Mouse (Mus musculus): ENCODE results near the gene Hils1. TPM values are rescaled to one million over a fixed set of nuclear protein-coding genes. Genes with fewer than 3 reads are reported as not detected.
A peak's percentile ranks its signal among the peaks of the same experiment; 100 is the strongest.

The Hils1 gene
- total and polyA plus RNA-seq, 3 experiments: not detected

DNA sequence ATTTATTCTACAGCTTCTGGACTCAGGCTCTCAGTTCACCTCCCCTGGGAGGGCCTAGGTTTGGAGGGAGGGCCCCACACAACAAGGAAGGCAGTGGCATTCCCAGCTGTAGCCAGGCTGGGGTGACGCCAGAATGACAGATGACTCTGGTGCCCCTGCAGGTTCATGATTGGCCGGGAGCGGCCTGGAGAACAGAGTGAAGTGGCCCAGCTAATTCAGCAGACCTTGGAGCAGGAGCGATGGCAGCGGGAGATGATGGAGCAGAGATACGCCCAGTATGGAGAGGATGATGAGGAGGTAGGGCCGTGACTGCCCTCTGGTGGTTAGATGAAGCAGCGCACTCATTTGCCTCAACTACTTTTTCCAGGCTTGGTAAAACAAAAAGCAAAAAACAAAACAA is 33.7 kb downstream of the Hils1 start:
- ATAC-seq (ENCODE audit: extremely low read depth, insufficient number of reproducible peaks, low FRiP score, poor library complexity, severe bottlenecking): no peak
- H3K36me3 ChIP-seq (replicated peaks): peaks cover 100% of the 10 kb centered on the region
- peak; percentile 71 for DNase-seq (ENCODE audit: low spot score)
- H3K9me3 ChIP-seq (replicated peaks): no peaks in the 10 kb centered on the region
- H3K27me3 ChIP-seq (ENCODE audit: insufficient read depth, low read length): no peaks in the 10 kb centered on the region
- no peak for TF ChIP-seq GATA1 (IDR thresholded peaks at IDR 0.05; ENCODE audit: borderline replicate concordance, low read length)
- TF ChIP-seq TAL1 (conservative IDR thresholded peaks at IDR 0.05; ENCODE audit: low read depth, low read length): no peak
- TF ChIP-seq GATA2 (IDR thresholded peaks at IDR 0.05; ENCODE audit: borderline replicate concordance, low read depth, low read length): no peak
- peak; percentile 92 for TF ChIP-seq CTCF (IDR thresholded peaks at IDR 0.05; ENCODE audit: low read depth, low read length)
- H3K4me1 ChIP-seq (ENCODE audit: insufficient read depth, low read depth, low read length): peaks cover 99% of the 10 kb centered on the region
- H3K4me3 ChIP-seq (ENCODE audit: low read depth, low read length): peak overlapping the region; percentile 60; the same call in 1 of the 2 replicates

DNA sequence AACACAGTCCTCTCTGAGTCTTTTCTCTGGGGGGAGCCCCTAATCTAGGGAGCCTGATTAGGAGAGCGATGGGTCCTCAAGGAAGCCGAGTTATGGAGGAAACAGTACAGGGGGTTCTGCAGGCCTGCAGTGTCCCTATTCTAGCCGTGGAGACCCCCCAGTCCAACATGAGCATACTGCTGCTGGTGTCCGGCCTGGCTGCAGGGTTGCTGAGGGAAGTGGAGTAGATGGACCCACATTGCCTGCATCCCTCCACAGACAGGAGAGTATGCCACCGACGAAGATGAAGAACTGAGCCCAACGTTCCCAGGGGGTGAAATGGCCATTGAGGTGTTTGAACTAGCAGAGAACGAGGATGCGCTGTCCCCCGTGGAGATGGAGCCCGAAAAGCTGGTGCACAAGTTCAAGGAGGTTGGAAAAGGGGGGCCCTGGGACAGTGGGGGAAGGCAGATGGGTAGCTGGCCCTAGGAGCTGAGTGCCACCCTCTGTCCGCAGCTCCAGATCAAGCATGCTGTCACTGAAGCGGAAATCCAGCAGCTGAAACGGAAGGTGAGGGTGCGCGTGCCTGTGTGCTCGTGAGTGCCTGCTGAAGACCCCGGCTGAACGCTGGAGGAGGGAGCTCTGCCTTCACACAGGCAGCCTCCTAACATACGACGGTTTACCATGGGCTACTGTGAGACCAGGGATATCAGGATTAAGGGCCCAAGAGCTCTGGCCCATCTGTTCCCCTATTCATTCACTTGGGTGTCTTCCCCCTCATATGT is 34.4 kb downstream of the Hils1 start:
- Histone ChIP-seq H3K36me3 (replicated peaks) (peaks cover 96% of the 10 kb centered on the region), H3K27me3 (ENCODE audit: insufficient read depth, low read length) (no peaks in the 10 kb centered on the region), H3K9me3 (replicated peaks) (no peaks in the 10 kb centered on the region), H3K4me1 (ENCODE audit: insufficient read depth, low read depth, low read length) (peaks cover 99% of the 10 kb centered on the region), H3K4me3 (ENCODE audit: low read depth, low read length) (0 out of 2 replicates have a peak overlapping the region, but pooled peaks have one; percentile 9)
- DNase-seq (ENCODE audit: low spot score) (no peak), ATAC-seq (ENCODE audit: extremely low read depth, insufficient number of reproducible peaks, low FRiP score, poor library complexity, severe bottlenecking) (no peak)
- TF ChIP-seq GATA2 (IDR thresholded peaks at IDR 0.05; ENCODE audit: borderline replicate concordance, low read depth, low read length) (no peak), GATA1 (IDR thresholded peaks at IDR 0.05; ENCODE audit: borderline replicate concordance, low read length) (no peak), POLR2AphosphoS5 (IDR thresholded peaks at IDR 0.05; ENCODE audit: insufficient replicate concordance, low read depth, low read length) (no peak), CTCF (IDR thresholded peaks at IDR 0.05; ENCODE audit: low read depth, low read length) (no peak; the same call in 1 of the 2 replicates), TAL1 (conservative IDR thresholded peaks at IDR 0.05; ENCODE audit: low read depth, low read length) (no peak)

DNA sequence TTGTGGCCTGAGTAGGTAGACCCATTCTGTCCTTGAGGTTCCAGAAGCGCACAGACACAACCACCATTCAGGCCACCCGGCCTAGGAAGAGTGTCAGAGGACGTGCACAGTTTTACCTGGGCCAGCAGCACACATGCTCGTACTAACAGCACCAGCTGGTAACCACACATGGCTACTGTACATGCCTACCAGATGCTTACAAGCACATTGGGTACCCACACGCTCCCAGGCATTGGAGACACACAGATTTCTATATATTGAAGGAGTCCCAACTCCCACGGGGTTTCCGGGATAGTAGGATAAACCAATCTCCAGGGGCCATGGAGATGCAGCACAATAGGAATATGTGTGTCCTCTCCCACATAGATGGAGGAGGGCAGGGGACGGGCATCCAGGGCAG is 35.3 kb downstream of the Hils1 start:
- no peak for TF ChIP-seq GATA1 (IDR thresholded peaks at IDR 0.05; ENCODE audit: borderline replicate concordance, low read length)
- no peak for TF ChIP-seq TAL1 (conservative IDR thresholded peaks at IDR 0.05; ENCODE audit: low read depth, low read length)
- no peak for TF ChIP-seq CTCF (IDR thresholded peaks at IDR 0.05; ENCODE audit: low read depth, low read length)
- no peak for TF ChIP-seq POLR2AphosphoS5 (IDR thresholded peaks at IDR 0.05; ENCODE audit: insufficient replicate concordance, low read depth, low read length)
- no peak for TF ChIP-seq GATA2 (IDR thresholded peaks at IDR 0.05; ENCODE audit: borderline replicate concordance, low read depth, low read length)
- peaks cover 89% of the 10 kb centered on the region for H3K36me3 ChIP-seq (replicated peaks)
- H3K4me1 ChIP-seq (ENCODE audit: insufficient read depth, low read depth, low read length): peaks cover 99% of the 10 kb centered on the region
- no peak for ATAC-seq (ENCODE audit: extremely low read depth, insufficient number of reproducible peaks, low FRiP score, poor library complexity, severe bottlenecking)
- no peaks in the 10 kb centered on the region for H3K9me3 ChIP-seq (replicated peaks)
- DNase-seq (ENCODE audit: low spot score): no peak
- no peak overlapping the region for H3K4me3 ChIP-seq (ENCODE audit: low read depth, low read length)
- no peaks in the 10 kb centered on the region for H3K27me3 ChIP-seq (ENCODE audit: insufficient read depth, low read length)

DNA sequence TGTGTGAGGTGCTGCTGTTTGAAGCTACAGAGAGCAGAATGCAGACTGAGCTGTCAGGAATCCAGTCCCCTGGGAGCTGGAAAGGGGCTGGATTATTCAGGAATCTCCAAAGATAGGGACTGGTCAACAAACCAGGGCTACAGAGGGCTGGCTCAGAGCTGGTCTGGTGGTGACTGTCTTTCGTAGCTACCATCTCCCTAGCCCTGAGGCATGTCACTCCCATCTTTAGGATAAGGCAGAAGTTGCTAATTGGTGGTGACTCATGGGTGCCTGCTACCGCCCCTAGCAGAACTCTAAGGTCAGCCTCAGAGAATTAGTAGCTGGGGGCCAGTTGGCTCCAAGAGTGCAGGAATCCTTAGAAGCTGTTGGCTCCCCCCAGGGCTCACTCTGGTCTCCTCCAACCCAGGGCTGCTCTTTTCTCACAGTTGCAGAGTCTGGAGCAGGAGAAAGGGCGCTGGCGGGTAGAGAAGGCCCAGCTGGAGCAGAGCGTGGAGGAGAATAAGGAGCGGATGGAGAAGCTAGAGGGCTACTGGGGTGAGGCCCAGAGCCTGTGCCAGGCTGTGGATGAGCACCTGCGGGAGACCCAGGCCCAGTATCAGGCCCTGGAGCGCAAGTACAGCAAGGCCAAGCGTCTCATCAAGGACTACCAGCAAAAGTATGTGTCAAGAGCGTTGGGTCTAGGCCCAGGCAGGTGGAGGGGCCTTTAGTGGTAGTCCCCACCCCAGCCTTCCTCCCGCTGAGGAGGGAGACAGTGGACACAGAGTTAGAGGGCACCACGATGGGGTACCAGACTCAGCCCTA is 36.9 kb downstream of the Hils1 start:
- Histone ChIP-seq H3K4me3 (ENCODE audit: low read depth, low read length) (no peak overlapping the region), H3K9me3 (replicated peaks) (no peaks in the 10 kb centered on the region), H3K4me1 (ENCODE audit: insufficient read depth, low read depth, low read length) (peaks cover 99% of the 10 kb centered on the region), H3K36me3 (replicated peaks) (peaks cover 79% of the 10 kb centered on the region), H3K27me3 (ENCODE audit: insufficient read depth, low read length) (no peaks in the 10 kb centered on the region)
- DNase-seq (ENCODE audit: low spot score): no peak
- no peak for ATAC-seq (ENCODE audit: extremely low read depth, insufficient number of reproducible peaks, low FRiP score, poor library complexity, severe bottlenecking)
- TF ChIP-seq TAL1 (conservative IDR thresholded peaks at IDR 0.05; ENCODE audit: low read depth, low read length) (no peak), GATA2 (IDR thresholded peaks at IDR 0.05; ENCODE audit: borderline replicate concordance, low read depth, low read length) (no peak), POLR2AphosphoS5 (IDR thresholded peaks at IDR 0.05; ENCODE audit: insufficient replicate concordance, low read depth, low read length) (no peak), GATA1 (IDR thresholded peaks at IDR 0.05; ENCODE audit: borderline replicate concordance, low read length) (no peak), CTCF (IDR thresholded peaks at IDR 0.05; ENCODE audit: low read depth, low read length) (no peak)

DNA sequence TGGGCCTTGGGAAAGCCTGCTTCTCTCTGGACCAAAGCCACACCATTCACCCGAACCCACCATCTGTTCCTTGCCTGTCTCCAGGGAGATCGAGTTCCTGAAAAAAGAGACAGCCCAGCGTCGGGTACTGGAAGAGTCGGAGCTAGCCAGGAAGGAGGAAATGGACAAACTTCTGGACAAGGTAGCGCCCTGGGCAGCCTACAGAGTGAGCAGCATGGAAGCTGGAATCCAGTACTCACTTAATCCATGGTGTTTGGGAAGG is 37.5 kb downstream of the Hils1 start:
- H3K9me3 ChIP-seq (replicated peaks): no peaks in the 10 kb centered on the region
- H3K27me3 ChIP-seq (ENCODE audit: insufficient read depth, low read length): no peaks in the 10 kb centered on the region
- ATAC-seq (ENCODE audit: extremely low read depth, insufficient number of reproducible peaks, low FRiP score, poor library complexity, severe bottlenecking): no peak
- peaks cover 98% of the 10 kb centered on the region for H3K4me1 ChIP-seq (ENCODE audit: insufficient read depth, low read depth, low read length)
- no peak overlapping the region for H3K4me3 ChIP-seq (ENCODE audit: low read depth, low read length)
- TF ChIP-seq CTCF (IDR thresholded peaks at IDR 0.05; ENCODE audit: low read depth, low read length): no peak
- no peak for TF ChIP-seq GATA2 (IDR thresholded peaks at IDR 0.05; ENCODE audit: borderline replicate concordance, low read depth, low read length)
- no peak for TF ChIP-seq TAL1 (conservative IDR thresholded peaks at IDR 0.05; ENCODE audit: low read depth, low read length)
- TF ChIP-seq POLR2AphosphoS5 (IDR thresholded peaks at IDR 0.05; ENCODE audit: insufficient replicate concordance, low read depth, low read length): no peak
- no peak for TF ChIP-seq GATA1 (IDR thresholded peaks at IDR 0.05; ENCODE audit: borderline replicate concordance, low read length)
- DNase-seq (ENCODE audit: low spot score): no peak
- peaks cover 74% of the 10 kb centered on the region for H3K36me3 ChIP-seq (replicated peaks)

DNA sequence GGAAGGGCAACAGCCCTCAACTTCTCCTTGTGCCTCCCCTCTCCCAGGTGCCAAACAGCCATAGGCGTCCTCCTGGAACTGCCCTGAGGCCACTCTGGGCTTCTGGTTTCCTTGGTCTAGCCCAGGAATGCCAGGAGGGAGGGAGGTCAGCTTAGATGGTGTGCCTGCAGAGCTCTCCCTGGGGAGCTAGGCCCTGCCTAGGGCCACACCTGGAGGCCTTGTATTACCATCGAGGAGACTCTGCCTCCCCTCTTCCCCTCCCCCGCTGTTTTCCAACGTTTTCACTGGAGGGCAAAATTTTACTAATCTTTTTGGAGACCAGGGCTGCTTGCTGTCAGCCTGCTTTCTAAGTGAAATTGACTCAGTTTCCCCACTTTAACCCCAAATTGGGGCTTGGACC is 38.6 kb downstream of the Hils1 start:
- H3K4me1 ChIP-seq (ENCODE audit: insufficient read depth, low read depth, low read length): peaks cover 88% of the 10 kb centered on the region
- DNase-seq (ENCODE audit: low spot score) (no peak), ATAC-seq (ENCODE audit: extremely low read depth, insufficient number of reproducible peaks, low FRiP score, poor library complexity, severe bottlenecking) (no peak)
- TF ChIP-seq CTCF (IDR thresholded peaks at IDR 0.05; ENCODE audit: low read depth, low read length): no peak
- no peak for TF ChIP-seq TAL1 (conservative IDR thresholded peaks at IDR 0.05; ENCODE audit: low read depth, low read length)
- TF ChIP-seq GATA2 (IDR thresholded peaks at IDR 0.05; ENCODE audit: borderline replicate concordance, low read depth, low read length): no peak
- no peak for TF ChIP-seq GATA1 (IDR thresholded peaks at IDR 0.05; ENCODE audit: borderline replicate concordance, low read length)
- TF ChIP-seq POLR2AphosphoS5 (IDR thresholded peaks at IDR 0.05; ENCODE audit: insufficient replicate concordance, low read depth, low read length): no peak
- H3K27me3 ChIP-seq (ENCODE audit: insufficient read depth, low read length): no peaks in the 10 kb centered on the region
- no peaks in the 10 kb centered on the region for H3K9me3 ChIP-seq (replicated peaks)
- H3K36me3 ChIP-seq (replicated peaks): peaks cover 62% of the 10 kb centered on the region
- peak overlapping the region; percentile 56; the same call in 1 of the 2 replicates for H3K4me3 ChIP-seq (ENCODE audit: low read depth, low read length)
